Mouse (Mus musculus): Measurements from ENCODE around the gene Slc16a9. TPM values are rescaled to one million over a fixed set of nuclear protein-coding genes. Genes with fewer than 3 reads are reported as not detected.
"Not testable (repeated sequence)": the region's sequence is repeated elsewhere in the genome, so short reads cannot be mapped to it uniquely, and the experiment has no call there.

Slc16a9 gene
- polyA plus RNA-seq, 1 experiment = 1.5 TPM

DNA sequence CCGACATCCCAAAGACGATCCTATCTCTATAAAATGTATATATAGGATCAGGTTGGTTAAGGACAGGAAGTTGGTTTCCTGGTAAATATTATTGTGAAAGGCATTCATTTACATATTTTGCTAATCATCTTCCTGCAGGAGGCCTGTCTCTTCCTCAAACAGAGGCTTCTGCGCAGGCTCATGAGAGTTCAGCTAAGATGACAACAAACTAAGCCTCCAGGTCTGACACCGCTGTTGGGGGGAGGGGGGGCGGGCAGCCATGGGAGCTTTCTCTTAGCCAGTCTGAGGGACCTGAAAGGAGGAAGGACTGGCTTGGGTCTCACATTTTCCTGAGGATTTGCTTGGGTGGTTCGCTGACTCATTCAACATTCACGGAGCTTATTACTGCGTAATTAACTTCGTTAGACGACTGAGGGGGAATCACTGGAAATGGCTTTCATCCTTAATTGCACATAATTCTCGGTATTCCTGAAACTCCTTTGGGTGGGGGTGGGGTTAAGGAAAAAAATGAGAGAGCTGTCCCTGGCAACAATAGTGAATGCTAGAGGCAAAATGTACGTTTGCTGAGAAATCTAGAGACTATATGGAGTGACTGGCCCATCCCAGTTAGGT is 43.9 kb upstream of the Slc16a9 start:
- no peak overlapping the region for H3K27ac ChIP-seq (ENCODE audit: control insufficient read depth, insufficient read depth, low read depth, low read length, poor library complexity)
- TF ChIP-seq POLR2A (IDR thresholded peaks at IDR 0.05; ENCODE audit: borderline replicate concordance, control insufficient read depth, low read depth, low read length) (no peak), CTCF (IDR thresholded peaks at IDR 0.05; ENCODE audit: control insufficient read depth, insufficient read depth, low read length) (no peak)
- H3K4me3 ChIP-seq (replicated peaks; ENCODE audit: control insufficient read depth, low read depth, low read length) = no peak overlapping the region
- 21% methylated on average over 12 of the region's 12 CpGs for WGBS
- peaks cover under 1% of the 10 kb centered on the region; the same call in 1 of the 2 replicates for H3K4me1 ChIP-seq (ENCODE audit: control insufficient read depth, insufficient read depth, low read length)

DNA sequence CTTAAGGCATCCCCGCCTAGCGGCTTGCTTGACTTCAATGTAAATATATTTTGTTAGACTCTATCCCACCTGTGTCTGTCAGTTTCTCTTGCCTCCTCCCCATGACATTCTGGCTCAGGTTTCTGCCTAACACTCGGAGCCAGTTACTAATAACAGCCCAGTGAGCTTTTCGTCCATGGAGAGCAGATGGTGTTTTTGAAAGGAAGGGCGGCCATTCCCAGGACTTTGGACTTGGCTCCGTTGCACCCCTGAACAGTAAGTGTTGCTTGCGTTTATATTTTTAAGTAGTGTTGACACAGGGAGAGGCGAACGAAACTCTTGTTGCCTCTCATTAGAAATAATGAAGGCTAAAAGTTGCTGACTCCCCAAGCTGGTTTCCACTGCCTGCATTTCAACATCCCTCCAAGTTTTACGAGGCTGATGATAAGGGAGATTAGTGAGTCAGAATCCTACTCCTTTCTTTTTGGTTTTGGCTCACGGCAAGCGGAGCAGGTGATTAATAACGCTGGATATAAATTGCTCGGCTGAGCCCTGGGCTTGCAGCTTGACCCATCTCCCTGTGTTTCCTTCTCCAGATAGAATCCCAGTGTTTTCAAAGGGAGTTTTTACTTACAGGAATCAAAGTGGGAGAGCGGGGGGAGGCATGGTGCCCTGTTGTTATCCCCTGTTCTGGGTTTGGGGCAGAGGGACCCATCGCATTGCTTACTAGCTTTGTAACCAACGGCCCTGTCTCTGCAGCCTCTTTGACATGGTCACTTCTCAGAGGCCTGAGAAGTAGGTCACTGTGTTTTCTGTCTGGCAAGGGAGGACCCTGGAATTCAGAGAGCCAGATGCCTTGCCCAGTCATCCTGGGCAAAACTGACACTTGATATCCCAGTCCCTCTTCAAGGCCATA is 40.1 kb upstream of the Slc16a9 start, which contains the start of gene Mrln:
Gene Mrln (plus strand): TSS at position 160 of the 895 bp plus-strand sequence.
- TF ChIP-seq CTCF (IDR thresholded peaks at IDR 0.05; ENCODE audit: control insufficient read depth, insufficient read depth, low read length) = no peak
- no peak for TF ChIP-seq POLR2A (IDR thresholded peaks at IDR 0.05; ENCODE audit: borderline replicate concordance, control insufficient read depth, low read depth, low read length)
- no peak within 1 kb of the TSS for H3K27ac ChIP-seq (ENCODE audit: control insufficient read depth, insufficient read depth, low read depth, low read length, poor library complexity)
- H3K4me1 ChIP-seq (ENCODE audit: control insufficient read depth, insufficient read depth, low read length) = no peaks in the 10 kb centered on the region; the same call in 1 of the 2 replicates
- H3K4me3 ChIP-seq (replicated peaks; ENCODE audit: control insufficient read depth, low read depth, low read length) = no peak within 1 kb of the TSS
- 86% methylated on average over 17 of the region's 17 CpGs for WGBS

DNA sequence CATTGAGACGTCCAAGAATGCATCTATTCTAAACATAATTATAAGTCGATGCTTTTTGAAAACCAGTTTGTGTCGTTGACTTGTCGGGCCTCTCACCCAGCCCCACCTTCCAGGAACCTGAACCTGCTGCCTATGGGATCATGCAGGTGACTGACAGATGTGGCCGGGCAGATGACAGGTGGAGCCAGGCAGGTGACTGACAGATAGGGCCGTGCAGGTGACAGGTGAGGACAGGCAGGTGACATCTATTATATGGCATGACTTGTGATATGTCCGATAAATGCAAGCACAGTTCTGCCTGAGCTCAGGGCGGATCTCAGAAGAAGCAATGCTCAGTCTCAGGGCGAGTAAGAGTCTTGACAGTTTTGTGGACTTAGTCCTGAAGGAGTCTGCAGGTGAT is 33.6 kb upstream of the Slc16a9 start:
- TF ChIP-seq CTCF (IDR thresholded peaks at IDR 0.05; ENCODE audit: control insufficient read depth, insufficient read depth, low read length) (no peak), POLR2A (IDR thresholded peaks at IDR 0.05; ENCODE audit: borderline replicate concordance, control insufficient read depth, low read depth, low read length) (no peak)
- Histone ChIP-seq H3K27ac (ENCODE audit: control insufficient read depth, insufficient read depth, low read depth, low read length, poor library complexity) (no peak overlapping the region), H3K4me3 (replicated peaks; ENCODE audit: control insufficient read depth, low read depth, low read length) (no peak overlapping the region), H3K4me1 (ENCODE audit: control insufficient read depth, insufficient read depth, low read length) (no peaks in the 10 kb centered on the region)
- 76% methylated on average over 9 of the region's 9 CpGs for WGBS

DNA sequence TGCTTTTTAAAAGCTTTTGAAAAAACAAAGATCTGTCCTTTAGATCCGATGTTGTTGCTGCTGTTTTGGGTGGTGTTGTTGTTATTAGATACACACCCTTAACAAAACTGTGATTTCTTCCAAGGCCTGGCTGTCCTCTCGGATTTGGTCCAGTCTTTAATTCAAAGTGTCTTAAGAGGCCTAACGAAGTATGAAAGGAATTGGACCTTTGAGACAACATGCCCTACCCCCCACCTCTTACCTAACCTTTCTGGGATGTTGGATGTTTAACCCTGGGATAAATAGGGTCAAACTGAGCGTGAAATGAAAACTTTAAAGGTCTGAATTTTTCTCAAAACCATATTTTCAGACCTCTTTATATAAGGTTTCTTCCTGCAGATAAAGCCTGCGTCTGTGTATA is 23.9 kb upstream of the Slc16a9 start:
- H3K27ac ChIP-seq (ENCODE audit: control insufficient read depth, insufficient read depth, low read depth, low read length, poor library complexity) = no peak overlapping the region
- 83% methylated on average over 5 of the region's 5 CpGs for WGBS
- no peak for TF ChIP-seq POLR2A (IDR thresholded peaks at IDR 0.05; ENCODE audit: borderline replicate concordance, control insufficient read depth, low read depth, low read length)
- no peak for TF ChIP-seq CTCF (IDR thresholded peaks at IDR 0.05; ENCODE audit: control insufficient read depth, insufficient read depth, low read length)

DNA sequence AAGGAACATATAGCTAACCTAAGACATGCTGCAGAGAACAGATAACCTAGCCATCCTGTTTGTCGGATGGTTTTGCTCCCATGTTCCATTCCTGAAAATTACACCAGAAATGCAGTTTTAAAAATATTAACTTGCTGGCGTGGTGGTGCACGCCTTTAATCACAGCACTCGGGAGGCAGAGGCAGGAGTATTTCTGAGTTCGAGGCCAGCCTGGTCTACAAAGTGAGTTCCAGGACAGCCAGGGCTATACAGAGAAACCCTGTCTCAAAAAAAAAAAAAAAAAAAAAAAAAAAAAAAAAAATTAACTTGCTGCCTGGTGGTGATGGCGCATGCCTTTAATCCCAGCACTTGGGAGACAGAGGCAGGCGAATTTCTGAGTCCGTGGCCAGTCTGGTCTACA is 22.7 kb upstream of the Slc16a9 start:
- H3K4me3 ChIP-seq (replicated peaks; ENCODE audit: control insufficient read depth, low read depth, low read length); H3K4me1 ChIP-seq (ENCODE audit: control insufficient read depth, insufficient read depth, low read length); H3K27ac ChIP-seq (ENCODE audit: control insufficient read depth, insufficient read depth, low read depth, low read length, poor library complexity): not testable (repeated sequence)
- 82% methylated on average over 8 of the region's 8 CpGs for WGBS

More for the DNA sequence above, 23.9 kb upstream of the Slc16a9 start:
- H3K4me3 ChIP-seq (replicated peaks; ENCODE audit: control insufficient read depth, low read depth, low read length) = no peak overlapping the region
- H3K4me1 ChIP-seq (ENCODE audit: control insufficient read depth, insufficient read depth, low read length) = no peaks in the 10 kb centered on the region

DNA sequence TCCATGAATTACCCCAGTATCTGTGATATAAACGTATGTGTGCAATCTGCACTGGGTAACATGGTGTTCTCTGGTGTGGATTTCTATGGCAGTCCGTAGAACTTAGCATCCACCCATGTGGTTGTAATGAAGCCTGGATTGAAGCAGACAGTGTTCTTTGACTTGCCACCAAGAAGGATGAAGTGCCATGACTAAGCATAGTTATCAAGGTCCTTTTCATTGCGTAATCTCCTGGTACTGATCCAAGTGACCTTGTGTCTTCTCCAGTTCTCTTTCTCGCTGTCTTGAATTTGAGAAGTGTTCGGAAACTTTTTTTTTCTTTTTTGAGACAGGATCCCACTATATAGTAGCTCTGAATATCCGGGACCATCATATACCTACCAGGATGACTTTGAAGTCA is 20.3 kb upstream of the Slc16a9 start:
- WGBS = 49% methylated on average over 6 of the region's 6 CpGs
- no peaks in the 10 kb centered on the region for H3K4me1 ChIP-seq (ENCODE audit: control insufficient read depth, insufficient read depth, low read length)
- no peak for TF ChIP-seq CTCF (IDR thresholded peaks at IDR 0.05; ENCODE audit: control insufficient read depth, insufficient read depth, low read length)
- TF ChIP-seq POLR2A (IDR thresholded peaks at IDR 0.05; ENCODE audit: borderline replicate concordance, control insufficient read depth, low read depth, low read length) = no peak
- H3K27ac ChIP-seq (ENCODE audit: control insufficient read depth, insufficient read depth, low read depth, low read length, poor library complexity) = no peak overlapping the region
- no peak overlapping the region for H3K4me3 ChIP-seq (replicated peaks; ENCODE audit: control insufficient read depth, low read depth, low read length)

DNA sequence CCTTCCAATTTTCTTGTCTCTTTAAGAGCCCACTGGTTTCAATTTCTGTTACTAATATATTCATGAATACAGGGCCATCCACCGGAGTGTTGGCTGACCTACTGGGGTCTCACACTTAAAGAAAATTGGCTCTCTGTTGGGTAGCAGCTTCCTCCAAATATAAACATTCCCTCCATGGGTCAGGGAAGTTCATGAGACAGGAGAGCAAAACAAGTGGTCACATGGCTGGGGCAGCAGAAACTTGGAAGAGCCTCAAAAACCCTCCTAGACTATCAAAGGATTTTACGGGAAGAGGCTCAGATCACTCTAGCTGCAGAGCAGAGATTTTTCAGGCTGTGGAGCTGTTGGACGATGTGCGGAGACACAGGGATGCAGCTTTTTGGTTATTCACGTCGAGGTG is 19.1 kb upstream of the Slc16a9 start:
- Histone ChIP-seq H3K4me3 (replicated peaks; ENCODE audit: control insufficient read depth, low read depth, low read length) (no peak overlapping the region), H3K4me1 (ENCODE audit: control insufficient read depth, insufficient read depth, low read length) (no peaks in the 10 kb centered on the region; the same call in 1 of the 2 replicates), H3K27ac (ENCODE audit: control insufficient read depth, insufficient read depth, low read depth, low read length, poor library complexity) (no peak overlapping the region)
- TF ChIP-seq POLR2A (IDR thresholded peaks at IDR 0.05; ENCODE audit: borderline replicate concordance, control insufficient read depth, low read depth, low read length) (no peak), CTCF (IDR thresholded peaks at IDR 0.05; ENCODE audit: control insufficient read depth, insufficient read depth, low read length) (no peak)
- WGBS = 82% methylated on average over 6 of the region's 6 CpGs

DNA sequence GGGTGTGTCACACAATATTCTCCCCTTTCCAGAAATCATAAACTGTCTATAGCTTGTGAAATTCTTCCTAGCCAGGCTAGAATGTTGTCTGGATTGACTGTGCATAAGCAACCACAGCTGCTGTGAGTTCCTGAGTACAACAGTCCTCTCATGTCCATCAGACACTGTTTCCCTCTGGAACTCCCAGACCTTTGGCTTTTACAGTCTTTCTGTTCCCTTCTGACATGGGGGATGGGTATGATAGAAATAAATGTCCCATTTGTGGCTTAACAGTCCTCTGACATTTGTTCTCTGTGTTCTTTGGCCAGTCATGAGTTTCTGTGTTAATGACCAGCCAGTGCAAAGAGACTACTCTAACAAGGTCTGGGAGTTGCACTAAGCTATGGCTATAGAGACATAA is 18.3 kb upstream of the Slc16a9 start:
- no peaks in the 10 kb centered on the region; the same call in 1 of the 2 replicates for H3K4me1 ChIP-seq (ENCODE audit: control insufficient read depth, insufficient read depth, low read length)
- no peak overlapping the region for H3K4me3 ChIP-seq (replicated peaks; ENCODE audit: control insufficient read depth, low read depth, low read length)
- no peak overlapping the region for H3K27ac ChIP-seq (ENCODE audit: control insufficient read depth, insufficient read depth, low read depth, low read length, poor library complexity)
- TF ChIP-seq CTCF (IDR thresholded peaks at IDR 0.05; ENCODE audit: control insufficient read depth, insufficient read depth, low read length) (no peak), POLR2A (IDR thresholded peaks at IDR 0.05; ENCODE audit: borderline replicate concordance, control insufficient read depth, low read depth, low read length) (no peak)
